ENCODE assay signal across 11 mouse cellular contexts in the genomic region with DNA sequence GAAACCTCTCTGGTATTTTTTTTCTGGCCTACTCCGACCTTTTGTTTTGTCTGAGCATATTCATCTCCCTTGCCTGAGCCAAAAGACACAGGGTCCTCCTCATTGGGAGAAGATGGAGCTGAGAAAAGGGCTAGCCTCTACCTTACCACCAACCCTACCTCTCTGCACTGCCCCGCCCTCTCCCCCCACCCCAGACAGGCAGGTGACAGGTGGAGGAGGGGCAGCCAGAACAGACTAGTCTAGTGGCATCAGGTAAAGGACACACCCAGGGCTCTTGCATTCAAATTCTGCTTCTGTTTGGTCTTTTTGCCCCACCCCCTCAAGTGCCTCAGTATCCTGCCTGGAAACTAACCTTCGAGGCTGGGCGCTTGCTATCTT. TPM values are rescaled to one million over a fixed set of nuclear protein-coding genes. Genes with fewer than 3 reads are reported as not detected.
DNase-seq lines count a peak whose midpoint lies in the region; ATAC-seq and TF ChIP-seq lines count a peak whose summit lies in the region.
"Had no signal": no experiment of that assay in that cellular context is flagged by ENCODE, and none has a peak within 500 bp of the region (broad histone marks: within the 10 kb centered on the region; RNA-seq: fewer than 3 reads in every experiment).

No protein-coding gene starts in this region.

- H3K4me3 ChIP-seq in hindbrain, embryonic 11.5 days (ENCODE audit: low read depth, low read length): no peak overlapping the region
- no peak overlapping the region for H3K4me3 ChIP-seq in hindbrain, postnatal 0 days (ENCODE audit: low read length)
- H3K4me3 ChIP-seq in embryonic facial prominence, embryonic 14.5 days (ENCODE audit: low read depth, low read length): peak overlapping the region; percentile 40

- ATAC-seq in hindbrain, embryonic 11.5 days (ENCODE audit: low FRiP score): no peak
- ATAC-seq in hindbrain, postnatal 0 days: no peak
- ATAC-seq in embryonic facial prominence, embryonic 14.5 days (ENCODE audit: low read depth): no peak
- ATAC-seq: hindbrain, embryonic 16.5 days had no signal

- H3K27ac ChIP-seq in hindbrain, embryonic 11.5 days (ENCODE audit: low read depth, low read length): no peak overlapping the region
- H3K27ac ChIP-seq in hindbrain, postnatal 0 days: no peak overlapping the region
- H3K27ac ChIP-seq in embryonic facial prominence, embryonic 14.5 days (replicated peaks; ENCODE audit: low read depth, low read length): peak overlapping the region; percentile 88
- H3K27ac ChIP-seq: forebrain, embryonic 10.5 days; macrophage had no signal

- peak; percentile 19 for DNase-seq in hindbrain, embryonic 11.5 days (ENCODE audit: low spot score)
- DNase-seq in hindbrain, postnatal 0 days (ENCODE audit: low spot score): no peak
- DNase-seq in urinary bladder, postnatal 14 days (ENCODE audit: low spot score): peak; percentile 73
- no peak for DNase-seq in urinary bladder, postnatal 10 days (ENCODE audit: low spot score)
- no peak for DNase-seq in embryonic facial prominence, embryonic 14.5 days (ENCODE audit: low spot score)
- DNase-seq in cerebellum, adult 11-12 months: no peak
- no peak for DNase-seq in left cerebral cortex, adult 18-20 months (ENCODE audit: low spot score in 2 of 2)
- DNase-seq: cerebellum, postnatal 36 days had no signal

- H3K4me1 ChIP-seq in hindbrain, embryonic 11.5 days (replicated peaks; ENCODE audit: control insufficient read depth, insufficient read depth, low read length): 0 out of 2 replicates have a peak, but pooled peaks cover 5% of the 10 kb centered on the region
- H3K4me1 ChIP-seq in hindbrain, postnatal 0 days (ENCODE audit: insufficient read depth, low read length): no peaks in the 10 kb centered on the region; the same call in 1 of the 2 replicates
- peaks cover 1% of the 10 kb centered on the region; the same call in 1 of the 2 replicates for H3K4me1 ChIP-seq in embryonic facial prominence, embryonic 14.5 days (ENCODE audit: control insufficient read depth, insufficient read depth, low read length)

- peaks cover 92% of the 10 kb centered on the region for H3K27me3 ChIP-seq in hindbrain, embryonic 11.5 days (ENCODE audit: control insufficient read depth, insufficient read depth, low read length)
- peaks cover 90% of the 10 kb centered on the region for H3K27me3 ChIP-seq in hindbrain, postnatal 0 days (ENCODE audit: insufficient read depth, low read length)
- peaks cover 75% of the 10 kb centered on the region for H3K27me3 ChIP-seq in embryonic facial prominence, embryonic 14.5 days (replicated peaks; ENCODE audit: control insufficient read depth, insufficient read depth, low read length)

- no peaks in the 10 kb centered on the region for H3K9me3 ChIP-seq in hindbrain, embryonic 11.5 days (ENCODE audit: control insufficient read depth, low read length)
- no peaks in the 10 kb centered on the region for H3K9me3 ChIP-seq in hindbrain, postnatal 0 days (ENCODE audit: low read length)
- no peaks in the 10 kb centered on the region for H3K9me3 ChIP-seq in embryonic facial prominence, embryonic 14.5 days (ENCODE audit: control insufficient read depth, low read length)
- H3K9me3 ChIP-seq: forebrain, embryonic 10.5 days had no signal

- H3K4me2 ChIP-seq in hindbrain, embryonic 11.5 days (replicated peaks; ENCODE audit: low read depth, low read length): no peak overlapping the region
- H3K4me2 ChIP-seq in hindbrain, postnatal 0 days (ENCODE audit: low read depth, low read length): no peak overlapping the region
- H3K4me2 ChIP-seq in embryonic facial prominence, embryonic 14.5 days (ENCODE audit: low read depth, low read length): peak overlapping the region; percentile 63

- TF ChIP-seq CTCF in hindbrain, postnatal 0 days (IDR thresholded peaks at IDR 0.05; ENCODE audit: low read depth): no peak

- 7% methylated on average over 4 of the region's 4 CpGs for WGBS in hindbrain, embryonic 11.5 days
- 4% methylated on average over 4 of the region's 4 CpGs for WGBS in hindbrain, postnatal 0 days
- WGBS in embryonic facial prominence, embryonic 14.5 days: 18% methylated on average over 4 of the region's 4 CpGs

- H3K36me3 ChIP-seq in hindbrain, embryonic 11.5 days (ENCODE audit: control insufficient read depth, insufficient read depth, low read length): no peaks in the 10 kb centered on the region
- H3K36me3 ChIP-seq in hindbrain, postnatal 0 days (ENCODE audit: insufficient read depth, low read length): no peaks in the 10 kb centered on the region
- peaks cover 45% of the 10 kb centered on the region for H3K36me3 ChIP-seq in embryonic facial prominence, embryonic 14.5 days (ENCODE audit: control insufficient read depth, insufficient read depth, low read length)
- H3K36me3 ChIP-seq: forebrain, embryonic 10.5 days had no signal

- H3K9ac ChIP-seq in hindbrain, embryonic 11.5 days (ENCODE audit: low read depth, low read length): no peak overlapping the region
- no peak overlapping the region for H3K9ac ChIP-seq in hindbrain, postnatal 0 days (replicated peaks; ENCODE audit: low read length)
- peak overlapping the region; percentile 74 for H3K9ac ChIP-seq in embryonic facial prominence, embryonic 14.5 days (ENCODE audit: low read depth, low read length)

RNA-seq across cellular contexts. Expression of a gene that starts 11.4 kb away (rescaled TPM):
- polyA plus RNA-seq in hindbrain, embryonic 11.5 days (2014; fragmentation: Nextera tagmentation; extraction: Ambion mirVana): 5.1 and 9.0 TPM in 2 replicates
- total RNA-seq in hindbrain, postnatal 0 days (2014; rRNA removed): 1.3 and 6.7 TPM in 2 replicates
- 2.4 and 2.9 TPM in 2 replicates for polyA plus RNA-seq in hindbrain, postnatal 0 days (2015; fragmentation: Nextera tagmentation; extraction: Ambion mirVana)
- polyA plus RNA-seq in embryonic facial prominence, embryonic 14.5 days (2014; fragmentation: Nextera tagmentation; extraction: Ambion mirVana): 22.6 and 31.5 TPM in 2 replicates
- 1 to 10 TPM; 4.5 to 5.5 TPM for total RNA-seq in left cerebral cortex, adult 18-20 months (2021)
- polyA plus RNA-seq: macrophage had no signal

Comparison
In these comparisons a context has a peak if more than half of its experiments do, and no peak if none do; other contexts are left out.
1. DNase-seq: peak in hindbrain, embryonic 11.5 days (single experiment) and urinary bladder, postnatal 14 days (single experiment); none in hindbrain, postnatal 0 days (single experiment), urinary bladder, postnatal 10 days (single experiment), embryonic facial prominence, embryonic 14.5 days (single experiment), cerebellum, adult 11-12 months (single experiment) and left cerebral cortex, adult 18-20 months (0 of 2).